Mouse (Mus musculus): ENCODE measurements around the gene Bves. TPM values are rescaled to one million over a fixed set of nuclear protein-coding genes. Genes with fewer than 3 reads are reported as not detected.

The Bves gene
- polyA plus RNA-seq, 2 experiments: 3.4 to 4.2 TPM

GRCm38 (mm10) chr10:45311129-45311528 is 24.4 kb upstream of the Bves start:
- WGBS: 72% methylated on average over 5 of the region's 5 CpGs
- Histone ChIP-seq H3K27me3 (ENCODE audit: control insufficient read depth, insufficient read depth, low read length) (no peaks in the 10 kb centered on the region), H3K4me1 (ENCODE audit: control insufficient read depth, insufficient read depth, low read length) (no peaks in the 10 kb centered on the region), H3K27ac (replicated peaks; ENCODE audit: low read depth, low read length) (no peak overlapping the region; the same call in 1 of the 2 replicates), H3K4me3 (replicated peaks; ENCODE audit: low read length) (no peak overlapping the region), H3K36me3 (ENCODE audit: control insufficient read depth, insufficient read depth, low read length) (no peaks in the 10 kb centered on the region), H3K9me3 (ENCODE audit: control insufficient read depth, low read length) (no peaks in the 10 kb centered on the region), H3K4me2 (replicated peaks; ENCODE audit: low read depth, low read length, severe bottlenecking) (no peak overlapping the region), H3K9ac (ENCODE audit: low read depth, low read length, severe bottlenecking) (no peak overlapping the region)
- DNase-seq (ENCODE audit: low spot score) (no peak), ATAC-seq (ENCODE audit: low FRiP score, low read depth) (no peak)
- no peak for TF ChIP-seq POLR2A (IDR thresholded peaks at IDR 0.05; ENCODE audit: borderline replicate concordance, extremely low read depth, insufficient read depth, insufficient read length)

DNA sequence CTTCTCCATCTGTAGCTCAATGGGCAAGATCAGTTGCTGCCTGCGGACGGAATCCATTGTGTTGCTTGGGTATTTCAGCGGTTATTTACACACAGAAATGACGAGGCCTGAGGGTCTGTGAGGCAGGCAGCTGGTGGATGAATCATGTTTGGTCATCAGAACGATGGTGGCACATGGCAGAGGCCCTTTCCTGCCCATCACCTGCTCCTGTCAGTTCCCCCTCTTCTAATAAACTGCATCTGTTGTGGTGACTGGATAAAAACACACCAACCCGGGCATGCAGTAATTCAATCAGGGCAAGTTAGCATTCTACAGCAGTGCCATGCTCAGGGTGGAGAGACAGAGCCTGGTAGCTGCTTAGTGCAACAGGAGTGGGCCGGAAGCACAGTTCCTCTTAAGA is 23.9 kb upstream of the Bves start:
- WGBS: 62% methylated on average over 7 of the region's 7 CpGs
- Histone ChIP-seq H3K4me3 (replicated peaks; ENCODE audit: low read length) (no peak overlapping the region), H3K9me3 (ENCODE audit: control insufficient read depth, low read length) (no peaks in the 10 kb centered on the region), H3K27ac (replicated peaks; ENCODE audit: low read depth, low read length) (0 out of 2 replicates have a peak overlapping the region, but pooled peaks have one; percentile 9), H3K9ac (ENCODE audit: low read depth, low read length, severe bottlenecking) (no peak overlapping the region), H3K4me1 (ENCODE audit: control insufficient read depth, insufficient read depth, low read length) (no peaks in the 10 kb centered on the region), H3K27me3 (ENCODE audit: control insufficient read depth, insufficient read depth, low read length) (no peaks in the 10 kb centered on the region), H3K4me2 (replicated peaks; ENCODE audit: low read depth, low read length, severe bottlenecking) (no peak overlapping the region), H3K36me3 (ENCODE audit: control insufficient read depth, insufficient read depth, low read length) (no peaks in the 10 kb centered on the region)
- no peak for TF ChIP-seq POLR2A (IDR thresholded peaks at IDR 0.05; ENCODE audit: borderline replicate concordance, extremely low read depth, insufficient read depth, insufficient read length)
- DNase-seq (ENCODE audit: low spot score) (peak; percentile 54), ATAC-seq (ENCODE audit: low FRiP score, low read depth) (peak; percentile 90)

GRCm38 (mm10) chr10:45314865-45315264 is 20.7 kb upstream of the Bves start:
- no peak for TF ChIP-seq POLR2A (IDR thresholded peaks at IDR 0.05; ENCODE audit: borderline replicate concordance, extremely low read depth, insufficient read depth, insufficient read length)
- no peaks in the 10 kb centered on the region for H3K4me1 ChIP-seq (ENCODE audit: control insufficient read depth, insufficient read depth, low read length)
- WGBS: 82% methylated on average over 16 of the region's 16 CpGs
- H3K4me3 ChIP-seq (replicated peaks; ENCODE audit: low read length): no peak overlapping the region
- no peak overlapping the region for H3K4me2 ChIP-seq (replicated peaks; ENCODE audit: low read depth, low read length, severe bottlenecking)
- no peaks in the 10 kb centered on the region for H3K9me3 ChIP-seq (ENCODE audit: control insufficient read depth, low read length)
- no peak overlapping the region for H3K27ac ChIP-seq (replicated peaks; ENCODE audit: low read depth, low read length)
- no peak overlapping the region for H3K9ac ChIP-seq (ENCODE audit: low read depth, low read length, severe bottlenecking)
- DNase-seq (ENCODE audit: low spot score) (no peak), ATAC-seq (ENCODE audit: low FRiP score, low read depth) (peak; percentile 21; the same call in 1 of the 2 replicates)
- no peaks in the 10 kb centered on the region for H3K36me3 ChIP-seq (ENCODE audit: control insufficient read depth, insufficient read depth, low read length)
- H3K27me3 ChIP-seq (ENCODE audit: control insufficient read depth, insufficient read depth, low read length): no peaks in the 10 kb centered on the region

GRCm38 (mm10) chr10:45318922-45319321 is 16.6 kb upstream of the Bves start:
- no peaks in the 10 kb centered on the region for H3K27me3 ChIP-seq (ENCODE audit: control insufficient read depth, insufficient read depth, low read length)
- H3K36me3 ChIP-seq (ENCODE audit: control insufficient read depth, insufficient read depth, low read length): no peaks in the 10 kb centered on the region
- no peak for ATAC-seq (ENCODE audit: low FRiP score, low read depth)
- H3K9ac ChIP-seq (ENCODE audit: low read depth, low read length, severe bottlenecking): no peak overlapping the region
- H3K27ac ChIP-seq (replicated peaks; ENCODE audit: low read depth, low read length): no peak overlapping the region
- H3K9me3 ChIP-seq (ENCODE audit: control insufficient read depth, low read length): no peaks in the 10 kb centered on the region
- no peak overlapping the region for H3K4me3 ChIP-seq (replicated peaks; ENCODE audit: low read length)
- DNase-seq (ENCODE audit: low spot score): no peak
- H3K4me2 ChIP-seq (replicated peaks; ENCODE audit: low read depth, low read length, severe bottlenecking): no peak overlapping the region
- no peak for TF ChIP-seq POLR2A (IDR thresholded peaks at IDR 0.05; ENCODE audit: borderline replicate concordance, extremely low read depth, insufficient read depth, insufficient read length)
- 87% methylated on average over 5 of the region's 5 CpGs for WGBS
- H3K4me1 ChIP-seq (ENCODE audit: control insufficient read depth, insufficient read depth, low read length): no peaks in the 10 kb centered on the region

- no peaks in the 10 kb centered on the region for H3K9me3 ChIP-seq (ENCODE audit: control insufficient read depth, low read length)
- WGBS: 91% methylated on average over 3 of the region's 3 CpGs
- no peak for ATAC-seq (ENCODE audit: low FRiP score, low read depth)
- TF ChIP-seq POLR2A (IDR thresholded peaks at IDR 0.05; ENCODE audit: borderline replicate concordance, extremely low read depth, insufficient read depth, insufficient read length): no peak
- DNase-seq (ENCODE audit: low spot score): no peak
- H3K9ac ChIP-seq (ENCODE audit: low read depth, low read length, severe bottlenecking): no peak overlapping the region
- H3K36me3 ChIP-seq (ENCODE audit: control insufficient read depth, insufficient read depth, low read length): no peaks in the 10 kb centered on the region
- no peaks in the 10 kb centered on the region for H3K27me3 ChIP-seq (ENCODE audit: control insufficient read depth, insufficient read depth, low read length)
- H3K4me2 ChIP-seq (replicated peaks; ENCODE audit: low read depth, low read length, severe bottlenecking): no peak overlapping the region
- no peak overlapping the region for H3K4me3 ChIP-seq (replicated peaks; ENCODE audit: low read length)
- H3K4me1 ChIP-seq (ENCODE audit: control insufficient read depth, insufficient read depth, low read length): no peaks in the 10 kb centered on the region
- no peak overlapping the region for H3K27ac ChIP-seq (replicated peaks; ENCODE audit: low read depth, low read length)
Observed at GRCm38 (mm10) chr10:45320296-45320695, 15.3 kb upstream of the Bves start.

GRCm38 (mm10) chr10:45324159-45324558 is 11.4 kb upstream of the Bves start:
- Histone ChIP-seq H3K27me3 (ENCODE audit: control insufficient read depth, insufficient read depth, low read length) (no peaks in the 10 kb centered on the region), H3K9ac (ENCODE audit: low read depth, low read length, severe bottlenecking) (no peak overlapping the region), H3K27ac (replicated peaks; ENCODE audit: low read depth, low read length) (no peak overlapping the region), H3K9me3 (ENCODE audit: control insufficient read depth, low read length) (no peaks in the 10 kb centered on the region), H3K4me3 (replicated peaks; ENCODE audit: low read length) (no peak overlapping the region), H3K4me1 (ENCODE audit: control insufficient read depth, insufficient read depth, low read length) (no peaks in the 10 kb centered on the region), H3K4me2 (replicated peaks; ENCODE audit: low read depth, low read length, severe bottlenecking) (no peak overlapping the region), H3K36me3 (ENCODE audit: control insufficient read depth, insufficient read depth, low read length) (no peaks in the 10 kb centered on the region)
- WGBS: 52% methylated on average over 1 of the region's 1 CpGs
- DNase-seq (ENCODE audit: low spot score): no peak
- ATAC-seq (ENCODE audit: low FRiP score, low read depth): no peak
- no peak for TF ChIP-seq POLR2A (IDR thresholded peaks at IDR 0.05; ENCODE audit: borderline replicate concordance, extremely low read depth, insufficient read depth, insufficient read length)
